Mouse (Mus musculus): ENCODE data around the gene Peli3.

Peli3 gene

GRCm38 (mm10) chr19:4915924-4916603 is 26.9 kb downstream of the Peli3 start:
- in situ Hi-C loops (cut with MboI, MseI): no loop called here

GRCm38 (mm10) chr19:4909376-4909775 is 33.6 kb downstream of the Peli3 start:
- in situ Hi-C loops (cut with MboI, MseI): no loop called here

DNA sequence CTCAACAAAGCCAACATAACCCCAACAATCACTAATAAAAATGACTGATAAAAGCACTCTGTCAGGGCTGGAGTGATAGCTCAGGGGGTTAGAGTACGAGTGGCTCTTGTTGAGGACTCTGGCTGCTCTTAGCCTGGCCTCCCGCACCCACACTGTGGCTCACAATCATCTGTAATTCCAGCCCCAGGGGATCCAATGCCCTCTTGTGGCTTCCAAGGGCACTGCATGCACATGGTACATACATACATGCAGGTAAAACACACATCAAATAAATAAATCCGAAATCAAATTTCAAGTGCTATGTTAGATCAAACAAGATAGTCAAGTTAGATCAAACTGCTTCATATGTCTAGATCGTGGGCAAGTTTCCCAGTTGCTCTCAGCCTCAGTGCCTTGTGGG is 34.8 kb downstream of the Peli3 start:
- in situ Hi-C loops (cut with MboI, MseI): no loop called here

DNA sequence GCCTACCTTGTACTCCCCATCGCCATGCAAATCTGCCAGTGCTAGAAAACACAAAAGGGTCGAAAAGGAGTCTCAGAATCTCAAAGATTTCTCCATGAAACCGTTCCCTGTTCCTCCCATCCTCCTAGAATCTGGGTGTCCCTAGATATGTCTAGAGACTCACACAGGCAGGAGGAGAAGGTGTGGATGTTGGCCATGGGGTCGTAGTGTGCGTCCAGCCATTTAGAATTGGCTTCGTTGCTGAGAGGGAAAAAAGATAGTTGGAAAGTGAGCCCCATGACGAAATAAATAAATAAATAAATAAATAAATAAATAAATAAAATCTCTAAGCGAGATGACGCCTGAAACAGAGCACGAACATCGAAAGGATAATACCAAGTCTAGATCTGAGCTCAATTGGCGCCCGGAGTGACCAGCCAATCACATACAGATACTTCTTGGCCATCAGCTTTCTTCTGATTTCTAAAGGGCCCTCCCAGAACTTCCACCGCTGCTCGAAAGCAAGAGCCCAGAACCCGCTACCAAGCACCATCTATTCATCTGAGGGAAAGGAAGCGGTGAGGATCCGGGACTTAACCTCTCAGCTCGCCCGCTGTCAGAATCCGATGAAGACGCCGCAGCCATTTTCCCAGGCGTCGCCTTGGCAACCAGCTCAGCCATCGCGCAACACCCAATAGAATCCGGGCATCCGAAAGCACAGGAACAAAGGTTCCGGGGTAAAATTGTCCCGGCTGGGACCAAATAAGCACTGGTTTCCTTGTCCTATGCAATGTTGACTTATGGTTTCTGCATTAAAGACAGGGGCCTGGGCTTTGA is 36.7 kb downstream of the Peli3 start, which contains the start of gene Bbs1:
TSS of gene Bbs1 (minus strand) at position 650 of the 816 bp plus-strand sequence.
- in situ Hi-C loops (cut with MboI, MseI): no loop called here

- in situ Hi-C loops (cut with MboI, MseI): no loop called here
Observed at GRCm38 (mm10) chr19:4899888-4900287, 43.0 kb downstream of the Peli3 start.

- in situ Hi-C loops (cut with MboI, MseI): no loop called here
Observed at GRCm38 (mm10) chr19:4898972-4899371, 44.0 kb downstream of the Peli3 start.

GRCm38 (mm10) chr19:4896780-4897520 is 46.0 kb downstream of the Peli3 start:
- in situ Hi-C loops (cut with MboI, MseI): no loop called here

DNA sequence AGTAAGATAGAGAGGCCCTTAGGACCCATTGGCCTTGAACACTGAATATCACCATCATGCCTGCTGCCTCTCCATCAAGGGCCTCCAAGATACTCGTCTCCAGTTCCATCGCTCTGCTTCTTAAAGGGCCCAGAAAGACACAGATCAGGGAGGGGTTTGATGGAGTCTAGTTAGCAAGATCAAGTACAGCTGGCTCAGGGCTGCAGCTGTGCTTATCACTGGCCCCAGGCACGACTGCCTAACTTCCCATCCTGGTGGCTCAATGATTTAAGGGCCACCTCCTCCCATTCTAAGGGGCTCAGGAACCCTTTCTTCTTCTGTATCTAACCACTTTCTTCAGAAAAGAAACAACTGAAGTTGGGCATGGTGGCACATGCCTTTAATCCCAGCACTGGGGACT is 51.1 kb downstream of the Peli3 start:
- in situ Hi-C loops (cut with MboI, MseI): no loop called here

DNA sequence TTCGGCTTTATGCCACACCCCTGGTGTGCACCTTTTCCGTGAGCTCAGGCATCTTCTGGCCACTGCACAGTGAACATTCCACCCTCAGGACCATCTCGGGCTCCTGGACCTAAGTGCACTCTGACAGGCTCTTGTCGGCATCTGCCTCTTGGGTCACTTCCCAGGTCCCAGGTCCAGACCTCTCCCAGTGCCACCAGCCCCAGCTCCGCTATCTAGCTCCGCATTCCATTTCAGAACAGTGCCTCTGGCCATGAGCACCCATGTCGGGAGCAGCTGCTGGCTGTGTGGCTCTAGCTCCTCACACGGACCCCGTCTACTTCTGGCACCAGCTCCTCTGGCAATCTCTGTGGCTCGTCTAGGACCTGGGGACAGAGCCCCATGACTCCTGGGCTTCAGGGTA is 53.1 kb downstream of the Peli3 start:
- in situ Hi-C loops (cut with MboI, MseI): no loop called here

GRCm38 (mm10) chr19:4883961-4884360 is 59.0 kb downstream of the Peli3 start:
- in situ Hi-C loops (cut with MboI, MseI): no loop called here

Data from T-helper 1 cell (primary cell).